Mouse (Mus musculus): ENCODE data around the gene Utp3. TPM values are rescaled to one million over a fixed set of nuclear protein-coding genes. Genes with fewer than 3 reads are reported as not detected.

Utp3 gene
- polyA plus RNA-seq, 1 experiment = 9.3 TPM

DNA sequence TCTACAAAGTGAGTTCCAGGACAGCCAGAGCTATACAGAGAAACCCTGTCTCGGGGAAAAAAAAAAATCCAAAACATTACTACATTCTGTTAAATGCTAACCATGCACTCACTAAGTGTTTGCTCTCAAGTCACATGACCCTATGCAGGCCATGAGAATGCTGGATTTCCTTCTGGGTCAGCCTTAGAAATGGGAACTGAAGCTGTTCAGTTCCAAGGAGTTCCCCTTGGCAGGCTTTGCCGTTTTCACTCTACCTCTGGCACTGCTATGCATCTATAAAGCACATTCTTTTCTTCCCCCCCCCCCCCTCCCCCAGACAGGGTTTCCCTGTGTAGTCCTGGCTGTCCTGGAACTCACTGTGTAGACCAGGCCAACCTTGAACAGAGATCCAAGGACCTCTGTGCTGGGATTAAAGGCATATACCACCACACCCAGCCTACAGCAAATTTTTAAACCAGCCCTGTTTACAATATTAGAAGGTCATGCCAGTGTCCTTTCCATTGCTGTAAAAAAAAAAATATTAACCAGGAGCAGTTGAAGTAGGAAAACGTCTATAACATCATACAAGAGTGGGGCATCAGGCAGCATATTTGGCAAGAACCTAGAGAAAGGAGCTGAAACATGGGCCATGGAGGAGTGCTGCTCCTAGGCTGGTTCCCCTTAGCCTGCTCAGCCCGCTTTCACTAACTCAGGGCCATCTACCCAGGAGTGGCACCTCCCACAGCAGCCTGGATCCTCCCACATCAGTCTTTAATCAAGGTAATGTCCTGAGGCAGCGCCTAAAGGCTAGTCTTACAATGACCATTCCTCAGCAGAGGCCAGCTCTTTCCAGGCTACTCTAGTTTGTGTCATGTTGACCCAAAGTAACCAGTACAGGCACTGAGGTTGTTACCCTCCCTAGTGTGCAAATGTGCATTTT is 41.5 kb downstream of the Utp3 start:
- Histone ChIP-seq H3K27ac (ENCODE audit: insufficient read depth, low read length) (no peak overlapping the region), H3K4me1 (ENCODE audit: control insufficient read depth, insufficient read depth, insufficient read length) (no peaks in the 10 kb centered on the region), H3K27me3 (ENCODE audit: control insufficient read depth, insufficient read depth, low read length) (no peaks in the 10 kb centered on the region), H3K4me3 (ENCODE audit: extremely low read depth, insufficient read depth, insufficient read length) (no peak overlapping the region), H3K36me3 (ENCODE audit: control insufficient read depth, insufficient read depth, low read length) (no peaks in the 10 kb centered on the region)
- no peak for DNase-seq (ENCODE audit: low read depth in 1 of 2, low spot score in 2 of 2)
- TF ChIP-seq CTCF (IDR thresholded peaks at IDR 0.05; ENCODE audit: extremely low read depth, insufficient read depth, insufficient read length, insufficient replicate concordance) (no peak), POLR2A (IDR thresholded peaks at IDR 0.05; ENCODE audit: low read depth, low read length) (no peak)
- WGBS = 78% methylated on average over 5 of the region's 5 CpGs

DNA sequence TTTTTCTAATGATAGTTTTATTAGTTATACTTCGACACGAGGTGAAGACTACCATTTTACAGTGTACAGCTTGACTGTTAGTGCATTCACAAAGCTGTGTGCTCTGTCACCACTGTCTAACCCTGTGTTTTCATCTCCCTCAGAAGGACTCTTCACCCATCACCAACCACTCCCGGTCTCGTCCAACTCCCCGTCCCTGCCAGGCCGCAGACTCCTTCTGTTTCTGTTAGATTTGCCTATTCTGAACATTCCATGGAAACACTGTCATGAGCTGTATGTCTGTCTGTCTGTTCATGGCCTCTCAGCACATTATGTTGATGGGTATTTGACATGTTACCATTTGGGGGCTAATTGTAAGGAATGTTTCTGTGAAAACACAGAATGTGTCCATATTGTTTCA is 44.7 kb downstream of the Utp3 start:
- WGBS = 92% methylated on average over 6 of the region's 6 CpGs
- Histone ChIP-seq H3K4me1 (ENCODE audit: control insufficient read depth, insufficient read depth, insufficient read length) (no peaks in the 10 kb centered on the region), H3K4me3 (ENCODE audit: extremely low read depth, insufficient read depth, insufficient read length) (no peak overlapping the region), H3K36me3 (ENCODE audit: control insufficient read depth, insufficient read depth, low read length) (no peaks in the 10 kb centered on the region), H3K27ac (ENCODE audit: insufficient read depth, low read length) (no peak overlapping the region), H3K27me3 (ENCODE audit: control insufficient read depth, insufficient read depth, low read length) (no peaks in the 10 kb centered on the region)
- no peak for TF ChIP-seq POLR2A (IDR thresholded peaks at IDR 0.05; ENCODE audit: low read depth, low read length)
- TF ChIP-seq CTCF (IDR thresholded peaks at IDR 0.05; ENCODE audit: extremely low read depth, insufficient read depth, insufficient read length, insufficient replicate concordance) = no peak
- DNase-seq (ENCODE audit: low read depth in 1 of 2, low spot score in 2 of 2) = no peak

DNA sequence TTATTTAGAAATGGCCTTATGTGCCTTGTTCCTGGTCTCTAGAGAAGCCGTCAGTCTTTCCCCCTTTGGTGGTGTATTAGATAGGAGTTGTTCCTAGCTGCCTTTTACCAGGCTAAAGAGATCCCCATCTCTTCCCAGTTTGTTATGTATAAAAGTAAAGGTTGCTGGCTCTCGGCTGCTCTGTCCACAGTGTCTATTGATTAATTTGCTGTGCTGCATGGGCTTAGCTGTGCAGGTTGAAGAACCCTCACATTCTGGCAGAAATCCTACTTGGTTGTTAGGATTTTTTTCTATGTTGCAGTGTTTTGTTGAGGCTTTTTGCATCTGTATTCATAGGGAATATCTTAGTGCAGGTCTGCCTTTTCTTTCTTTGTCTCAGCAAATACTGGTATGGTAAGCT is 47.8 kb downstream of the Utp3 start:
- TF ChIP-seq CTCF (IDR thresholded peaks at IDR 0.05; ENCODE audit: extremely low read depth, insufficient read depth, insufficient read length, insufficient replicate concordance) = no peak
- TF ChIP-seq POLR2A (IDR thresholded peaks at IDR 0.05; ENCODE audit: low read depth, low read length) = no peak
- Histone ChIP-seq H3K4me1 (ENCODE audit: control insufficient read depth, insufficient read depth, insufficient read length) (no peaks in the 10 kb centered on the region), H3K27ac (ENCODE audit: insufficient read depth, low read length) (no peak overlapping the region), H3K36me3 (ENCODE audit: control insufficient read depth, insufficient read depth, low read length) (no peaks in the 10 kb centered on the region), H3K27me3 (ENCODE audit: control insufficient read depth, insufficient read depth, low read length) (no peaks in the 10 kb centered on the region), H3K4me3 (ENCODE audit: extremely low read depth, insufficient read depth, insufficient read length) (no peak overlapping the region)
- 83% methylated on average over 2 of the region's 2 CpGs for WGBS
- no peak for DNase-seq (ENCODE audit: low read depth in 1 of 2, low spot score in 2 of 2)

DNA sequence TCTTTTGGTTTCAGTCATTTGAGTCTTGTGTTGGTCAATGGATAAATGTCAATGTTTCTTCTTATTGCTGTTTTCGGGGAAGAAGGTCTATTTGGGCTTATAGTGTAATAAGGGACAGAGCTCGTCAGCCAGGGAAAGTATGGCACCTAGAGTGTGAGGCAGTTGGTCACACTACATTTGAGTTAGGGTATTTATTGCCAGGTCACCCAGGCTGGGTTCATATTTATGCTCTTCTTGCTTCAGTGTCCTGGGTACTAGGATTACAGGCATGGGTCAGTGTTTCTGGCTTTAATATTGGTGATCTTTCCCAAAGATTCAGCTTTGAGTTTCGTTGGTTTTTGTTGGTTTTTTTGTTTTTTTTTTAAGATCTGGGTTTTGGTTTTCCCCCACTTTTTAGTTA is 48.5 kb downstream of the Utp3 start:
- no peak overlapping the region for H3K4me3 ChIP-seq (ENCODE audit: extremely low read depth, insufficient read depth, insufficient read length)
- H3K27me3 ChIP-seq (ENCODE audit: control insufficient read depth, insufficient read depth, low read length) = no peaks in the 10 kb centered on the region
- H3K4me1 ChIP-seq (ENCODE audit: control insufficient read depth, insufficient read depth, insufficient read length) = no peaks in the 10 kb centered on the region
- WGBS = 90% methylated on average over 3 of the region's 3 CpGs
- no peaks in the 10 kb centered on the region for H3K36me3 ChIP-seq (ENCODE audit: control insufficient read depth, insufficient read depth, low read length)
- no peak for DNase-seq (ENCODE audit: low read depth in 1 of 2, low spot score in 2 of 2)
- H3K27ac ChIP-seq (ENCODE audit: insufficient read depth, low read length) = no peak overlapping the region
- TF ChIP-seq POLR2A (IDR thresholded peaks at IDR 0.05; ENCODE audit: low read depth, low read length) = no peak
- no peak for TF ChIP-seq CTCF (IDR thresholded peaks at IDR 0.05; ENCODE audit: extremely low read depth, insufficient read depth, insufficient read length, insufficient replicate concordance)

DNA sequence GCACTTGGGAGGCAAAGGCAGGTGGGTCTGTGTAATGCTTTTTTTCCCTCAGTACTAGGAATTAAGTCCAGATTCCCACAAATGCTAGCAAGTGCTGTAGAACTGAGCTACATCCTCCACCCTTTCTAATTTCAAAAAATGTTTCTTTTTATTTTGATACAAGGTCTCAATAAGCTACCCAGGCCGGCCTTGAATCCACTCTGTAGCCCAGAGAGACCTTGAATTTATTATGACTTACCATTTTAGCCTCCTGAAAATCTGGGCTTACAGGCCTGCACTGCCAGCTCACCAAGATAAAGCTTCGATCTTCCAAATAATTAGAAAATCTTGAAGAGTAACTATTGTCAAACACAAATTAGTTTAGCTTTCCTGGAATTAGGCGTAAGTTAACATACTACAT is 49.8 kb downstream of the Utp3 start:
- no peak overlapping the region for H3K4me3 ChIP-seq (ENCODE audit: extremely low read depth, insufficient read depth, insufficient read length)
- WGBS = 93% methylated on average over 3 of the region's 3 CpGs
- TF ChIP-seq POLR2A (IDR thresholded peaks at IDR 0.05; ENCODE audit: low read depth, low read length) (no peak), CTCF (IDR thresholded peaks at IDR 0.05; ENCODE audit: extremely low read depth, insufficient read depth, insufficient read length, insufficient replicate concordance) (no peak)
- DNase-seq (ENCODE audit: low read depth in 1 of 2, low spot score in 2 of 2) = no peak
- no peak overlapping the region for H3K27ac ChIP-seq (ENCODE audit: insufficient read depth, low read length)
- no peaks in the 10 kb centered on the region for H3K36me3 ChIP-seq (ENCODE audit: control insufficient read depth, insufficient read depth, low read length)
- no peaks in the 10 kb centered on the region for H3K27me3 ChIP-seq (ENCODE audit: control insufficient read depth, insufficient read depth, low read length)
- no peaks in the 10 kb centered on the region for H3K4me1 ChIP-seq (ENCODE audit: control insufficient read depth, insufficient read depth, insufficient read length)

DNA sequence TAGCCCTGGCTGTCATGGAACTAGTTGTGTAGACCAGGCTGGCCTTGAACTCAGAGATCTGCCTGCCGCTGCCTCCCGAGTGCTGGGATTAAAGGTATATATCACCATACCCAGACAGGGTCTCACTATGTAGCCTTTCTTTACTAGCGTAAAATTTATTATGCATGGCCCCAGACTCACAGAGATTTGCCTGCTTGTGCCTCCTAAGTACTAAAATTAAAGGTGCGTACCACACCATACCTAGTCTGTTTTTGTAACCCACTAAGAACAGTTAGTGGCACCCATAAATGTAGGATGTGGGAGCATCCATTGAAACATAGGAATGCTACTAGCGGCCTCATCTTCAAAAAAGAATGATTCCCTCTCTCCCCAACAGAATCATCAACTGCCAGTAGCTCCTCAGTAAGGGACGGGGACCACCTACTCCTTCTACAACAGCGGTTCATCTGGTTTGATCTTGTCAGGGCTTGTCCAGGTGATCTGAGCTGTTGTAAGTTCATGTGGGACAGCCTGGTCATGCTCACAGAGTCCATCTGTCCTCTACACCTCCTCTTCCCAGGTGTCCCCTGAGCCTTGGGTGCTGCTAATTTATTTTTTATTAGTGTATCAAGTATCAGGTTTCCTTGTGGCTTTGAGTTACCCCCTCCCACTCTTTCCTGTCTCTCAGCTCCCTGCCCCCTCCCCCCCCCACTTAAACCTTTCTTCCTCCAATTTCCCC is 50.5 kb downstream of the Utp3 start:
- DNase-seq (ENCODE audit: low read depth in 1 of 2, low spot score in 2 of 2) = no peak
- 91% methylated on average over 7 of the region's 7 CpGs for WGBS
- no peak overlapping the region for H3K27ac ChIP-seq (ENCODE audit: insufficient read depth, low read length)
- no peaks in the 10 kb centered on the region for H3K4me1 ChIP-seq (ENCODE audit: control insufficient read depth, insufficient read depth, insufficient read length)
- no peak for TF ChIP-seq CTCF (IDR thresholded peaks at IDR 0.05; ENCODE audit: extremely low read depth, insufficient read depth, insufficient read length, insufficient replicate concordance)
- H3K27me3 ChIP-seq (ENCODE audit: control insufficient read depth, insufficient read depth, low read length) = no peaks in the 10 kb centered on the region
- no peaks in the 10 kb centered on the region for H3K36me3 ChIP-seq (ENCODE audit: control insufficient read depth, insufficient read depth, low read length)
- no peak overlapping the region for H3K4me3 ChIP-seq (ENCODE audit: extremely low read depth, insufficient read depth, insufficient read length)

Other genes starting within 250 kb of the Utp3 start
- gene Prol1, start 237.2 kb upstream of the Utp3 start, polyA plus RNA-seq (2012; rRNA removed) = not detected in 2 replicates
- gene Amtn, start 178.4 kb upstream of the Utp3 start, polyA plus RNA-seq (2012; rRNA removed) = not detected in 2 replicates
- gene Ambn, start 98.5 kb upstream of the Utp3 start, polyA plus RNA-seq (2012; rRNA removed) = not detected in 2 replicates
- not detected in 2 replicates for gene Enam, start 66.5 kb upstream of the Utp3 start, polyA plus RNA-seq (2012; rRNA removed)
- 383 and 430 TPM in 2 replicates for gene Jchain, start 26.6 kb upstream of the Utp3 start, polyA plus RNA-seq (2012; rRNA removed)
- 3.7 and 4.7 TPM in 2 replicates for gene Rufy3, start 10.6 kb downstream of the Utp3 start, polyA plus RNA-seq (2012; rRNA removed)
- 12.0 and 18.6 TPM in 2 replicates for gene Grsf1, start 121.7 kb downstream of the Utp3 start, polyA plus RNA-seq (2012; rRNA removed)
- 1.1 and 1.3 TPM in 2 replicates for gene Mob1b, start 166.4 kb downstream of the Utp3 start, polyA plus RNA-seq (2012; rRNA removed)
- 6.7 and 8.6 TPM in 2 replicates for gene Dck, start 210.5 kb downstream of the Utp3 start, polyA plus RNA-seq (2012; rRNA removed)